Mouse (Mus musculus) thymus, postnatal 10 days (tissue): ENCODE results near the gene Gtf2f2.
"Not testable (repeated sequence)": the region's sequence is repeated elsewhere in the genome, so short reads cannot be mapped to it uniquely, and the experiment has no call there.

Experiments
- DNase-seq, 2 experiments: peaks; one replicate each; pipeline ENCODE4 v3.0.0; 2021; ENCODE audit warnings: low spot score in 2 of 2

The Gtf2f2 gene

GRCm38 (mm10) chr14:75998082-75998481, 12.6 kb downstream of the Gtf2f2 start:
- DNase-seq, result no peak

GRCm38 (mm10) chr14:75992371-75992770, 18.3 kb downstream of the Gtf2f2 start:
- DNase-seq, result no peak

GRCm38 (mm10) chr14:75990936-75991335, 19.7 kb downstream of the Gtf2f2 start:
- DNase-seq, result no peak

GRCm38 (mm10) chr14:75989168-75989567, 21.5 kb downstream of the Gtf2f2 start:
- DNase-seq, result no peak

- DNase-seq, result no peak
Observed at GRCm38 (mm10) chr14:75986878-75987483, 23.7 kb downstream of the Gtf2f2 start.

DNA sequence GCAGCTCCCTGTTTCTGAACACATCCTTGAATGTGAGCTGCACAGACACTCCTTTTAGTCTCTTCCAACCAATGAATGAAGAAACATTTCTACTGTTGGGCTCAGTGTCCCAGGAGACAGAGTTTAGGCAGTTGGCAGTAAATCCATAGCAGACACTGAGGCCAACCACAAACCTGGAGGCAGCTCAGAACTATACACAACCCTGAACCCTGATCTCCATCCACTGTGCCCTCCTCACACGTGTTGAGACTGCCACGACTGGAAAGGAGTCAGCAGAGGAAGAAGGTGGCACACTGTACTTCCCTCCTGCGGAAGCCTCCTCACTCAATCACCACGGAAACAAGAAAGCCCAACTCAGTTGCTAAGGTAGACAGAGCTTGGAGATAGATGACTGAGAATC, 25.6 kb downstream of the Gtf2f2 start:
- no peak for DNase-seq

- no peak for DNase-seq
Observed at GRCm38 (mm10) chr14:75983891-75984290, 26.8 kb downstream of the Gtf2f2 start.

GRCm38 (mm10) chr14:75981231-75981630, 29.4 kb downstream of the Gtf2f2 start:
- DNase-seq, result no peak

GRCm38 (mm10) chr14:75976107-75976506, 34.6 kb downstream of the Gtf2f2 start:
- no peak for DNase-seq

GRCm38 (mm10) chr14:75967291-75967690, 43.4 kb downstream of the Gtf2f2 start:
- DNase-seq, result no peak

DNA sequence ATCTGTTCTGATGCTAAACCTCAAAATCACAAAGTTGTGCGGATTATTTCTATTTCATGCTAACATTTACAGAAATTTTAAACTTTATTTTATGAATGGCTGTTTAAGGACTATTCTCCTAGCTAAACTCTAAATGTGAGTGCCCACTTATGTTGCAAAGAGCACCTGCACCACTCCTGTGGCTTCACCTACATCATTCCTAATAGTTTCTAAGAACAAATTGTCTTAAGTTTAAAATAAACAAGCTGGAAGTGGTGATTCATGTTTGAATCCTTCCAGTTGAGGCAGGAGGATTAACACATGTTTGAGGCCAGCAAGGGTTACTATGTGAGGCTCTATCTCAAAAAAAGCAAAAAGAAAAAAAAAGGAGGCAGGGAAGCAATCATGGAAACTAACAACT, 46.2 kb downstream of the Gtf2f2 start:
- DNase-seq, result no peak

DNA sequence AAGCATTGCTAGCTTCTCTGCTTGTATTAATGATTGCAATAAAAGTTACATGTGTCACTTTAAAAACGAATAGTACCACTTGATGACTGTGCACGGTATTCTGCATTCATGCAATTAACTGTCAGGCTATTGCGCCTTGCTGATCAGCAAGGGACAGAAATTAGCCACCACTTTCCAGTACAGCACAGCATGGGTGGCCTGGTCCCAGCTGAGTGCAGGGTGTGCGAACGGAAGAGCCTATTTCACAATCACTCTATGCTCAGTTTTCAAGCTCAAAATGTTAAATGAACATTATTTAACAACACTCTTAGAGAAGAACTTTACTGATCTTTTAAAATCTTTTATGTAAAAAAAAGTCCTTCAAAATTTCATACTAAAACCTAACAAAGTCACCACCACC, 46.7 kb downstream of the Gtf2f2 start:
- DNase-seq, result no peak

- DNase-seq, result no peak
Observed at GRCm38 (mm10) chr14:75963215-75963614, 47.5 kb downstream of the Gtf2f2 start.

GRCm38 (mm10) chr14:75962250-75962649, 48.4 kb downstream of the Gtf2f2 start:
- no peak for DNase-seq

DNA sequence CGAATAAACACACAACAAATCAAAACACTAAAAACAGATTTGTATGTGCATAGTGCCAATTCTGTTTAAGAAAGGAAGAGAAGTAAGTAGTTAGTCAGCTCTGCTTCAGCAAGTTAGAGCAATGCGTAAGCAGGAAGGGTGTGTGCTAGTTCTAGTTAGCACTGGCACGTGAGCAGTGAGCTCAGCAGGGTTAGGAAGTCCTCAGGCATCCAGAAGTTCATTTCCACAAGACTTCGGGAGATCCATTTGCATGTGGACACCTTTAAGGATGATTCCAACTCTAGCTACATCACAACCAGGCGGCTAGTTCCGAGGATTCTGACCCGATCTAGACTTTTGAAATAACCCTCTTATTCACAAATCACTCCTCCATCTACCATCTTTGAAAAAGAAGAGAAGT, 55.9 kb downstream of the Gtf2f2 start, which contains the start of gene Kctd4:
TSS of gene Kctd4 (plus strand) at position 244 of the 400 bp plus-strand sequence.
- DNase-seq, result no peak

GRCm38 (mm10) chr14:75953011-75953410, 57.7 kb downstream of the Gtf2f2 start:
- no peak for DNase-seq

DNA sequence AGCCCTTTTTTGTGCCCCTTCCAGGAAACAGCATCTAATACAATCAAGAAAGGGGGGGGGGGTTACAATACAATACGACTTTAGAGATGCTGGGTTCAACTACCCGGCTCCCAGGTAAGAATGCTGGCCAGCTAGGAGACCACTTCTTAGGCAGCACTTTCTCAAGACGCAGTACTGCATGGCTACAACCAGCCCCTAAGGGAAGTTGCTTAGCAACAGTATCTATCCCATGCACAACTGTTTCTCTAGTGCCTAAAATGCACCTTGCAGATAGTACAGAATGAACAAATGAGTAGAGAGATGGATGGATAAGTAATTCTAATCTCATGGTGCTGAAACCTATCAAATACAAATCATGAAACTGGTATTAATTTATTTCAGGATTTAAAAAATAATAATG, 63.0 kb downstream of the Gtf2f2 start:
- no peak for DNase-seq

DNA sequence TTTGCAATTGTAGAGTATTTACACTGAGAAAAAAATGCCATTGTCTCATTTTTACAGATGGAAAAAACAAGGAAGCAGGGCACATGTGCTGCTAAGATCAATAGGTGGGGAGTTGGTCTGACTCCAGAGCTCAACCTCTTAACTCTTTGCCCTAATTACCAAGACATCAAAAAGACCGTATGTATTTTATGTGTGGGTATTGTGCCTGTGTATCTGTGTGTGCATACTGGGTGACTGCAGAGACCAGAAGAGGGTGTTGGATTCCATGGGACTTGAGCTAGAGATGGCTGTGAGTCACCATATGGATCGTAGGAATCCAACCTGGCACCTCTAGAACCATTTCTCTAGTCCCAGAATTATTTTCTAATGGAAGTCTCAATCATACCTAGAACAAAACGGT, 68.3 kb downstream of the Gtf2f2 start:
- DNase-seq, result no peak

GRCm38 (mm10) chr14:75941500-75941899, 69.2 kb downstream of the Gtf2f2 start:
- DNase-seq, result no peak

DNA sequence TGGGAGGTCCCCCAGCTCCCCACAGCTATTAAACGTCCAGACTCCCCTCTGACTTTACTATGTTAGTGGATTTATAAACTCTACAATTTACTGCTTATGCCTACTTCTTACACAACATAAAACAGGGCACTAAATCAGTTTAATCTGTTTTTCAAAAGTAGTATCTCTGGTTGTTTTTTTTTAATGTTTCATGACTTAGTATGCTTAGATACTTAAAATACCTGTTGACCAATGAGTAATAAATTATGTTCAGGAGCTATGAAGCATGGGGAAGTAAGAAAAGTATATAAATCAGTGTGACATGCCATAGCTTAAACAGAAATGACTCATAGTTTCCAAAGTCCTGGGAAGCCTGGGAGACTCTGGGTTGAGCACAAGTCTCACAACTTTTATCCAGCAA, 73.0 kb downstream of the Gtf2f2 start:
- DNase-seq, result no peak

GRCm38 (mm10) chr14:75934359-75934758, 76.3 kb downstream of the Gtf2f2 start:
- peak in 1 of 2 experiments; percentile 9 for DNase-seq

GRCm38 (mm10) chr14:75931266-75931665, 79.4 kb downstream of the Gtf2f2 start:
- peak; percentile 22 to 25 for DNase-seq

GRCm38 (mm10) chr14:75929713-75930112, 81.0 kb downstream of the Gtf2f2 start:
- DNase-seq, result not testable (repeated sequence)
